Mouse (Mus musculus) liver, postnatal 0 days (tissue): ENCODE measurements at regions not wholly inside any gene's neighbourhood (a gene's known extent, or its start where the extent isn't known, plus 50 kb on each side); places are given as distances from the start of the nearest gene placed in this dataset.

Experiments
- CTCF ChIP-seq: sonication (generic); IDR thresholded peaks from 2 replicates; pipeline ENCODE4 v1.5.1; 2016; ENCODE audit warnings: antibody characterized with exemption, low read depth
- EP300 ChIP-seq: IDR thresholded peaks from 2 replicates; pipeline ENCODE4 v1.6.1; 2016; ENCODE audit warnings: antibody characterized with exemption, low read depth, mild to moderate bottlenecking

DNA sequence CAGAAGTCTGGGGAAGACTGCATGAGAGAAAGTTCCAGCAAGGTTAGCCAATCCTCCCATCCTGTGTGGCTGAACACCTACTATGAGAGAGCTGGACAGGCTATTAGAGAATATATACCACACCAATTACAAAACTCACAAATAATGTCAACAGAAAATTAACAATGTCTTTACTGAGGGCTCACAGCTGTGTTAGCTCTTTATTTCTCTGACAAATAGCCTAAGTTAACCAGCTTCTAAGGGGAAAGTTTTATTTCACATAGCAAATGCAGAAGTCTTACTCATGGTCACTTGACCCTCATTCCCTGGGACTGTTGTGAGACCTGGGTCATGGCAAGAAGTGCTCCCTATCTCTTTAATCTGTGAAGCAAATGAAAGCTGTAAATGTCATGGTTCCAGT lies 261.0 kb upstream of the Mctp2 start:
- TF ChIP-seq CTCF = no peak
- no peak for TF ChIP-seq EP300
